Mouse (Mus musculus) fibroblast of lung, adult 2 months (primary cell): Measurements from ENCODE around the gene Auh.

Source experiments
- DNase-seq: peaks from one replicate; pipeline ENCODE4 v3.0.0-alpha.2; 2011; ENCODE audit warnings: low read depth

Gene Auh

GRCm38 (mm10) chr13:52878823-52879222 is 50.7 kb downstream of the Auh start:
- DNase-seq, result no peak

DNA sequence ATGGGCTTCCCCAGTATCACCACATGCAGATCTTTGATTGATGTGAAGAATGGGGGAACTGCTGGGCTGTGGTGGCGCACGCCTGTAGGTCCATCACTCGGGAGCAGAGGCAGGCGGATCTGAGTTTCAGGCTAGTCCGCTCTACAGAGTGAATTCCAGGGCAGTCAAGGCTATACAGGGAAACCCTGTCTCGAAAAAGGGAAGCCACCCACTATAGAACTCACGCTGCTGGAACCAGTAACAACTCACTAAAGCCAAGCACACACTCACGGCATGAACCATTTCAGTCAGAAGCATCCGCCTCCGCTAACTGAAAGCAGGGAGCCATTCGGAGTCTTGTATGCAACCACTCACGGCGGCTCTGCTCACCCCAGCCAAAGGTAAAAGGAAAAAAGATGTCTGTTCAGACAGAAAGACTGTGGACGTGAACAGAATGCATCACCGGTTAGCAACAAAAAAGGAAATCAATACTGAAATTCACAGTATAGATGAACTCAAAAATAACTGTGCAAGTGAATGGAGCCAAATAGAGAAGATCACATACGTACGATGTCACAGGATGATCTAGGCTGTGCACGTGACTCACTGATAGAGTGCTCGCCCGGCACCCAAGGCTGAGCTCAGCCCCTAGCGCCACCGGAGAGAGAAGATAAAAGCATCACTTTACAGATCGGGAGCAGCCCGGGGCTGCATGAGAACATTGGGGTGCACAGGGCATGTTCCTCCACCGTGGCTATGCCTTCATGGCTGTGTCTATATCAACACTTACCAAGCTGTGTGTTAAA is 53.7 kb downstream of the Auh start:
- DNase-seq, result no peak

DNA sequence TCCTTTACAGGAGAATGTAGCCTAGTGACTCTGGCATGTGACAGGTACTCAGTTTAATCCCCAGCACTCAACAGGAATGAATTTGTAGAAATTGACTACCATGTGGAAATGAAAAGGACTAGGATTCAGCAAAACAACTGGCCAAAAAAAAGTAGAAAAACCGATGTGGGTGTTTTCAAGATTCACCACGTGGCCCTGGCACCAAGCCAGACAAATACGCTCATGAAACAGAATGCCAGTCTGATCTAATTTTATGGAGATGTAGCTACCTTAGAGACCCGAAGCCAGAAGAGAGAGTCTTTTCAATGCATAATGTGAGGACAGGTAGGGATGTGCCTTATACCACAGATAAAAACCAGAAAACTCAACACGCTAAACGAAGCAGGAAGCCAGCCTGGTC is 54.4 kb downstream of the Auh start:
- no peak for DNase-seq

DNA sequence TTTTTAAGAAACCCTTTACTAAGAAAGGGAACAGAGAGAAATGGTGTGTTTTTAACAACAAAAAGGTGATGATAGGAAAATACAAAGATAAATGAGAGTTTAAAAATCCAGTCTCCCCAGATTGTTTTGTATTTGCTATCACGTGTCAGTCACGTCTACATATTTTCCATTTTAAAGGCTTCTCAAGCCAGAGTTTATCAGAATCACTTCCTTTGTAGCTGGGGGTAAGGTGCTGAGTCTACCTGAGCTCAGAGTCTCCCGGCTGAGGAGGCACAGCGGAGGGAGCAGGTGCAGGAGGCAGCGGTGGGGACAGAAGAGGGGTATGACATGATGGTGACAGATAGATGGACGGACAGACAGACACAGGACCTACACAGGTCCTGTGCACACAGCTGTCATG is 55.1 kb downstream of the Auh start:
- no peak for DNase-seq

GRCm38 (mm10) chr13:52873923-52874322 is 55.6 kb downstream of the Auh start:
- no peak for DNase-seq

GRCm38 (mm10) chr13:52866005-52866792 is 63.3 kb downstream of the Auh start:
- no peak for DNase-seq

- DNase-seq, result no peak
These were observed 66.0 kb downstream of the Auh start for GRCm38 (mm10) chr13:52863436-52863835.

- no peak for DNase-seq
These were observed 69.3 kb downstream of the Auh start for GRCm38 (mm10) chr13:52860006-52860685.

GRCm38 (mm10) chr13:52859065-52859820 is 70.2 kb downstream of the Auh start:
- DNase-seq, result no peak

- DNase-seq, result no peak
These were observed 71.1 kb downstream of the Auh start for GRCm38 (mm10) chr13:52858373-52858772.

DNA sequence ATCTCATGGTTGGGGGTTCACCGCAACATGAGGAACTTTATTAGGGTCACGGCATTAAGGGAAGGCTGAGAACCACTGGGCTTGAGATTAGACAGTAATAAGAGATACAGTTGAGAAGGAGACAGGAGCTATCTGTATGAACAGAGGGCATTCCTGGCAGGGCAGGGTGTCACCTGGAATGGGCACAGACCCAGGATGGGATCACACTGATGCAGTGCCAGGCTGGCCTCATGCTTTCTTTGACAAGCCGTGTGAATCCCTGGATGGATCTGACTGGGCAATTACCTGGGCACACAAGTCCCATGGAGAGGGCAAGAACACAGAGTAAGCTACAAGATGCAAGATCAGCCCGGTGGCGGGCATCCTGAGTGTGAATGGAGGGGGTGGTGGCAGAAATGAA is 71.7 kb downstream of the Auh start:
- DNase-seq, result no peak

DNA sequence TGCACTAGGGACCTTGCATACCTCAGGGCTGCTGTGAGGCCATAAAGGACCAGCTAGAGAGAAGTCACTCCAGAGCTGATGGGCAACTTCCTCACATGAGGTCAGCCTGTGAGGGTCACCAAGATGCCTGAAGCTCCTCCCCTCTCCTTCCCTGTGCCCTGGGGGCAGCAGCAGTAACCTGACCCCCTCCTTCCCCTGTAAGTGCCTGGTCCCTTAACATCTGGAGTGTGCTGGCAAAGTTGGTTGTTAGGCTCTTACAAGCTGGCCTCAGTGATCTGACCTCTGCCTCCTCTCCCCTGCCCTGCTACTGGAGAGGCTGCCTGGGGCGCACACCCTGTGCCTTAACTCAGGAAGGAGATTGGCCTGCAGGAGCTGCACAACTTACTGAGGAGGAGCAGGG is 75.9 kb downstream of the Auh start:
- no peak for DNase-seq

DNA sequence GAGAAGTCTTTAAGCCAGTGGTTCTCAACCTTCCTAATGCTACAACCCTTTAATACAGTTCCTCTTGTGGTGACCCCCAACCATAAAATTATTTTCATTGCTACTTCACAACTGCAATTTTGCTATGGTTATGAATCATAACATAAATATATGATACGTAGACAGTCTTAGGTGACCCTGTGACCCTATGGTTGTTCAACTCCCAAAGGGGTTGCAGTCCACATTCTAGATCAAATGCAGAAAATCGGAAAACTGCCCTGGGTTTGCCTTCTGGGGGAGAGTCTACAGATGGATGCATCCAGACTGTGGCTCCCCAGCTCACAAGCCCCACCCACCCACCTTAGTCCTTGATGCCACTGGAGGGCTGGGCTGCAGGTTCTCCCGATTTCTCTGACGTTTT is 77.6 kb downstream of the Auh start:
- DNase-seq, result no peak

DNA sequence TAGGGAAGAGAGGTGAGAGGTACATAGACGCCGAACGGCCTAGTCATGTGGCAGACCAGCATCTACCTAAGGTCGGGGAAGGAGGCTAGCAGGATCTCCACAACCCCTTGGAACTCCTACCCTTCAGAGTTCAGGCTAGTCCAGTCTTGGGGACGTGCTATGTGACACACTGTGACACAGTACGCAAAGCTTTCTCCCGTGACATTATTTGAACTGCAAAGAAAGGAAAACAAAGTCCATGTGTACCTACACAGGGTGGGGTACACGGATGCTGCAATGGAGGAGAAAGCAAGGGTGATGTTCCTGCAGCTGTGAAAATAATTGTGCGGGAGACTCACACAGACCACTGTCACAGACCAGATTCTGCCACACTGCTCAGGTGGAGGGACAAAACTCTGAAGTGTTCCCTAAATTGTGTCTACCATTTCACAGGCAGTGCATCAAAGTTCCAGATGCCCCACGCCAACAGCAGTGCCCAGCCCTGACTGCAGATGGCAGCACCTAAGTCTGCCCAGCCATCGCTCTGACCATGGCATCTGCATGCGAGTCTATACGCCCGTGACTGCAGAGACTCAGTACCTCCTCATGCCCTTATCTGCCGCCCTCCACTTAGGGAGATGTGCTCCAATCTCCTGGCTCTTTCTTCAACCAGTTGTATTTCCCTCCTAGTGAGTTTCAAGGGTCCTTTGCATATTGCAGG is 79.3 kb downstream of the Auh start:
- no peak for DNase-seq

- no peak for DNase-seq
These were observed 80.1 kb downstream of the Auh start for GRCm38 (mm10) chr13:52849394-52849801.

DNA sequence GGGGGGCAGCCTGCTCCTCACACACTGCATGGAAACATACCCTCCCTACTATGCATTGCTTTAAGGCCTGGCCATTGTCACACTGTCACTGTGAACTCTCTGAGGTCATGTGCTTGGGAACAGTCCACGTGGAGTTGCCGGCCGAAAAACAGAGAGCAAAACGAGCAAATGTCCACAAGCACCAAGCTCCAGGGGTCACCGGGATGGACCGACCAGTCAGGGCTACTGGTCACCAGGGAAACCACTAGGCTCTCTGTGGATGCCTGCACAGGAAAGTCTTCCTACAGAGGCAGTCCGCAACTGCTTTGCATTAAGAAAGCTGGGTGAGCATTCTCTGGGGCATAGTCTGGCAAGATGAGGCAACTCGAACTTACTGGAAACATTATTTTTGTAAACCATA is 82.0 kb downstream of the Auh start:
- DNase-seq, result no peak

DNA sequence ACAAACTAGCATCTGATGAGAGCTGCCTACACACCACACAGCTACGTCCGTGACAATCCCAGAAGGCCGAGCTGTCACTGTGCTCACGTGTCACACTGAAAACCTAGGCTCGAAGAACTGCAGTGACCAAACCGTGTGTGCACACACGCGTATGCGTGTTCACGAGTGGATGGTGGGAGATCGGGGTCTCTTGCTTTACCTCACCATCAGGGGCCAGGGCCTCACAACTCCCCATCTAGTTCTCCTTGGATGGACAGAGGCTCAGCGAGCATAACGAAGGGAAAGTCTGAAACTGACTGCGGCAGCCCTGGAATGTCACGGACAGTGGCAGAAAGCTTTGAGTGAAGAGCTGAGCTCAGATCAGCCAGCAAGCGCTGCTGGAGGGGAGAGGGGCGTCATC is 82.4 kb downstream of the Auh start:
- no peak for DNase-seq

DNA sequence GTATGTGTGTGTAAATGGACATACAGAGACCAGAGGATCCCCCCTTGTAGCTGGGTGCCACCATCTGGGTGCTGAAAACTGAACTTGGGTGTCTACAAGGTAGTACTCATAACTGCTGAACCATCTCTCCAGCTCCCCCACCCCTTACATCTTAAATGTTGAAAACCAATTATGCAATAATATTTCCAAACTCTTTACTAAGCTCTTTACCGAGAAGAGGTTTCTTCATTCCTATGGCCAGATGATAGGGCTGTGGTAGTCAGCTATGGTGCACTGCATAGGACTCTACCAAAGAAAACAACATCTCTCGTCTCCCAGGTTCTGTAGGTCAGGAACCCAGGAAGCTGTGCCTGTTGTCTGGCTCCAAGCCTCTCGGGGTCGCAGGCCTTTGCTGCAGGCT is 83.9 kb downstream of the Auh start:
- DNase-seq, result no peak

DNA sequence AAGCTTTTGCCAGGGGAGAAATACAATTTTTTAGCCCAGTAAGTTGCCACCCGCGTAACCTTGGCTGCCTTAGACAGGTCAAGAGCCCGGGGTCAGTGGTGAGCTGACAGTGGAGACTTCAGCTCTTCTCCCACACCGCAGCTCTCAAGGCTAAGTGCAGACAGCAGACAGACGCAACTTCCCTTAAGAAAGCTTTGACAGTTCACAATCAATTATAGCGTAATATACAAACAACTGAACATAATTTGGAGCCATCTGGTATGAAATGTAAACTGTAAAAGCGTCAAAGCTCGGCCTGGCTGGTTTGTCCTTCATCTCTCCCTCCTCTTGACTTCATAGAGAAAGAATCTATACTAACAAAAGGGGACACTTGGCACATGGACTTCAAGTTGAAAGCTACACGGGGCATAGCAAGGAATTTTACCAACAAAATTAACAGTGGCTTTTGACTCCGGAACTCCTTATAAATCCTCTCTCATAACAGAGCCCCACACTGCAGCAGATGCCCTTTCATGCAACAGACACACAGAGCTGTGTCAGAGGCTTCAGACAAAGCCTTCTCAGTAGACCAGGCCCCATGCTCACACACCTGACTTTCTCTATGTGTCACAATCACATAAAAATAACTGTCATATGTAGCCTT is 85.8 kb downstream of the Auh start:
- no peak for DNase-seq

GRCm38 (mm10) chr13:52836231-52836630 is 93.2 kb downstream of the Auh start:
- no peak for DNase-seq

DNA sequence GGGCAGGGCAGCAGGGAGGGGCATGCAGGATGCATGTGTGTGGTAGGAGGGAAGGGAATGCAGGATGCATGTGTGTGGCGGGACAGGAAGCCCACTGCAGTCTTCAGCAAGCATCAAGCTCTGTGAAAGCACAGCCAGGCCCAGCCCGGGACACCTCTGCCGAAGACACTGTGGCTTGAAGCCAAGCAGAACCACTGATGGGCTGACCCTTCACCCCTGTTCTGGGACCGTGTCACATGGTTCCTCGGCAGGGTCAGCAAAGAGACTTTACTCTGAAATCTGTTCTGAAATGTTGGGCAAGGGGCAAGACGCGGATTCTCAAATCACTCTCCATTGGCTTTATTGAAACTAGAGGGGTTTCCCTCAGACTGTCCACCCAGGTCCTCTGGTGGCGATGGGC is 94.9 kb downstream of the Auh start:
- DNase-seq, result no peak
